Mouse (Mus musculus) G1E (cell line): ENCODE data around the gene Cacng8. TPM values are rescaled to one million over a fixed set of nuclear protein-coding genes. Genes with fewer than 3 reads are reported as not detected.

Experiments
- ATAC-seq: 2 replicates; pipeline ENCODE4 v1.8.0; 2016; ENCODE audit warnings: mild to moderate bottlenecking; ENCODE audit not compliant: insufficient number of reproducible peaks, poor library complexity, low FRiP score, severe bottlenecking; ENCODE audit errors: extremely low read depth
- DNase-seq: peaks from one replicate; pipeline ENCODE4 v3.0.0; 2012; ENCODE audit warnings: low spot score
- H3K27me3 ChIP-seq: 2 replicates; pipeline ENCODE4 v1.6.1; 2012; ENCODE audit warnings: mild to moderate bottlenecking, low read length, inconsistent platforms; ENCODE audit not compliant: insufficient read depth
- H3K36me3 ChIP-seq: replicated peaks from 2 replicates; pipeline ENCODE3; 2012; ENCODE audit warnings: mild to moderate bottlenecking, inconsistent platforms
- H3K4me1 ChIP-seq: 2 replicates; pipeline ENCODE4 v1.6.1; 2012; ENCODE audit warnings: low read depth, low read length, inconsistent platforms, mixed read lengths; ENCODE audit not compliant: insufficient read depth
- H3K4me3 ChIP-seq: 2 replicates; pipeline ENCODE4 v1.5.1; 2012; ENCODE audit warnings: low read depth, mild to moderate bottlenecking, inconsistent platforms, low read length, moderate library complexity, mixed read lengths
- H3K9me3 ChIP-seq: replicated peaks from 2 replicates; pipeline ENCODE4 v1.6.1; 2012; ENCODE audit warnings: inconsistent platforms
- CTCF ChIP-seq: IDR thresholded peaks from 2 replicates; pipeline ENCODE4 v1.5.1; 2012; ENCODE audit warnings: low read depth, low read length, inconsistent platforms, mixed read lengths
- GATA1 ChIP-seq: IDR thresholded peaks from 2 replicates; pipeline ENCODE4 v1.6.1; 2012; ENCODE audit warnings: borderline replicate concordance, low read length, inconsistent platforms, mixed read lengths
- GATA2 ChIP-seq: IDR thresholded peaks from 2 replicates; pipeline ENCODE4 v1.6.1; 2012; ENCODE audit warnings: low read depth, low read length, inconsistent platforms, borderline replicate concordance
- POLR2AphosphoS5 ChIP-seq: IDR thresholded peaks from 2 replicates; pipeline ENCODE4 v1.6.1; 2012; ENCODE audit warnings: low read depth, low read length, inconsistent platforms; ENCODE audit not compliant: insufficient replicate concordance
- TAL1 ChIP-seq: conservative IDR thresholded peaks from 2 replicates; pipeline ENCODE4 v1.6.1; 2012; ENCODE audit warnings: low read depth, low read length, inconsistent platforms, mixed read lengths
- polyA plus RNA-seq: library from polyadenylated mRNA; stranded (reverse); fragments of >175 nt; gene quantifications from 2 replicates; pipeline ENCODE4 v1.2.3, GENCODE M21; 2012
- total RNA-seq, 2 experiments: library from RNA; stranded (forward) in 1 of 2; stranded (reverse) in 1 of 2; fragments of 200-1000 nt in 1 of 2; fragments of >200 nt in 1 of 2; fragmentation: Nextera tagmentation in 1 of 2; gene quantifications; 2 replicates each; pipeline ENCODE4 v1.2.3; 2014 to 2017

Cacng8 gene
- total and polyA plus RNA-seq, 3 experiments = not detected

DNA sequence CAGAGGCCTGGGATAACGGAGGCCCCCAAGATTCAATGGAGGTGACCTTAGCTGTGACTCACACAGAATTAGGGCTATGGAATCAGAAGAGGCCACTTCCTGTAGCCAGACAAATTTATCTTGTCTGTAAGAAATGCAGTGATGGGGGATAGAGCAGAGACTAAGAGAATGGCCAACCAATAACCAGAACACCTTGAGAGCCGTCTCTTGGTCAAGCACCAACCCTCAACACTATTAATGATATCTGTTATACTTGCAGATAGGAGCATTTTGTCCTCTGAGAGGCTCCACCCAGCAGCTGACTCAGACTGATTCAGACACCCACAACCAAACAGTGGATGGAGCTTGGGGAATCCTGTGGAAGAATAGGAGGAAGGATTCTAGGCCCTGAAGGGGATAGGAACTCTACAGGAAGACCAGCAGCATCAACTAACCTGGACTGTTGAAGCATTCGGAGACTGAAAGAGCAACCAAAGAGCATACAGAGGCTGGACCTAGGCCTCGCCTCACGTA lies 5.6 kb upstream of the Cacng8 start:
- no peak for TF ChIP-seq GATA1
- no peak for TF ChIP-seq GATA2
- no peak for TF ChIP-seq POLR2AphosphoS5
- no peak for TF ChIP-seq CTCF
- no peak for TF ChIP-seq TAL1
- Histone ChIP-seq H3K27me3 (no peaks in the 10 kb centered on the region), H3K9me3 (no peaks in the 10 kb centered on the region), H3K4me3 (no peak overlapping the region), H3K4me1 (no peaks in the 10 kb centered on the region), H3K36me3 (no peaks in the 10 kb centered on the region)
- DNase-seq (no peak), ATAC-seq (no peak)

DNA sequence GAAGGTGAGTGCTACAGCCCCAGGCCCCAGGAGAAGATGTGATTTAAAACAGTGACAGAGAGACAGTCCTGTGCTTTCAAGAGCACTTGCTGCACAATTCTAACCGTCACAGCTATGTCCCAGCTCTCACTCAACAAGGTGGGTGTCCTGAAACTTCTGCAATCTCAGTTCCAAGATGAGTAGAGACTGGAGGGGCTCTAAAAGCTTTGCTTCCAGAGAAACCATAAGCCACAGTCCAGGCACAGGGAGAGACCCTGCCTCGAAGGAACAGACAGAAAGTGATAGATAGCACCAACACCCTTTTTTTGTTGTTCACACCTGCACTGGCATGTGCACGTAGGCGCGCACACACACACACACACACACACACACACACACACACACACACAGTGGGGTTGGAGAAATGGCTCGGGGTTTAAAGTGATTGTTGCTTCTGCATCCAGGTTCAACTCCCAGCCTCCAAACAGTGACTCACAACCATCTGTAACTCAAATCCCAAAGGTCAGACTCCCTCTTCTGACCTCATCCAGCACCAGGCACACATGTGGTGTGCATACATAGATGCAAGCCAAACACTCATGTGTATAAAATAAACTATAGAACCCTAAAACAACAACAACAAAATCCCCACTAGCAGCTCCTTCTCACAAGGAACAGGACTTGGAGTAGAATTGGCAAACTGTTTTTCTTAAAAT lies 4.3 kb upstream of the Cacng8 start:
- Histone ChIP-seq H3K4me1 (no peaks in the 10 kb centered on the region), H3K27me3 (no peaks in the 10 kb centered on the region), H3K36me3 (no peaks in the 10 kb centered on the region), H3K9me3 (no peaks in the 10 kb centered on the region), H3K4me3 (no peak overlapping the region)
- ATAC-seq (no peak), DNase-seq (no peak)
- no peak for TF ChIP-seq GATA1
- no peak for TF ChIP-seq CTCF
- no peak for TF ChIP-seq POLR2AphosphoS5
- TF ChIP-seq GATA2 = no peak
- TF ChIP-seq TAL1 = no peak

GRCm38 (mm10) chr7:3387761-3388160 lies 2.7 kb upstream of the Cacng8 start:
- DNase-seq (no peak), ATAC-seq (no peak)
- H3K36me3 ChIP-seq = no peaks in the 10 kb centered on the region
- H3K4me3 ChIP-seq = no peak overlapping the region
- H3K9me3 ChIP-seq = no peaks in the 10 kb centered on the region
- H3K27me3 ChIP-seq = no peaks in the 10 kb centered on the region
- no peaks in the 10 kb centered on the region for H3K4me1 ChIP-seq
- no peak for TF ChIP-seq POLR2AphosphoS5
- no peak for TF ChIP-seq TAL1
- no peak for TF ChIP-seq GATA1
- no peak for TF ChIP-seq CTCF
- TF ChIP-seq GATA2 = no peak

DNA sequence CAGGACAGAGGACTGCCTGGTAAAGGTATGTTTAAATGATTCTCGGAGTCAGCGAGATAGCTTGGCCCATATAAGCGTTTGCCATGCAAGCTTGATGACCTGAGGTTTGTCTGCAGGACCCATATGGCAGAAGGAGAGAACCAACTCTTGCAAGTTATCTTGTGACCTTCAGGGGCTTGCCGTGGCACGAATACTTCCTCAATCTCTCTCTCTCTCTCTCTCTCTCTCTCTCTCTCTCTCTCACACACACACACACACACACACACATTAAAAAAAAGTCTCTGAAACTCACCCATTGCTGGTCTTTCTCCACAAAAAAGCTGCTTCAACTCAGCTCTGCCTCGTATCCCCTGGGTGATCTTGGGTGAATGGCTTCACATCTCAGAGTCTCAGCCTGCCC lies 1.6 kb upstream of the Cacng8 start:
- H3K4me1 ChIP-seq = no peaks in the 10 kb centered on the region
- no peak for ATAC-seq
- H3K36me3 ChIP-seq = no peaks in the 10 kb centered on the region
- H3K9me3 ChIP-seq = no peaks in the 10 kb centered on the region
- H3K4me3 ChIP-seq = no peak overlapping the region
- DNase-seq = no peak
- TF ChIP-seq POLR2AphosphoS5 (no peak), CTCF (no peak), GATA2 (no peak), GATA1 (no peak)
- H3K27me3 ChIP-seq = no peaks in the 10 kb centered on the region

DNA sequence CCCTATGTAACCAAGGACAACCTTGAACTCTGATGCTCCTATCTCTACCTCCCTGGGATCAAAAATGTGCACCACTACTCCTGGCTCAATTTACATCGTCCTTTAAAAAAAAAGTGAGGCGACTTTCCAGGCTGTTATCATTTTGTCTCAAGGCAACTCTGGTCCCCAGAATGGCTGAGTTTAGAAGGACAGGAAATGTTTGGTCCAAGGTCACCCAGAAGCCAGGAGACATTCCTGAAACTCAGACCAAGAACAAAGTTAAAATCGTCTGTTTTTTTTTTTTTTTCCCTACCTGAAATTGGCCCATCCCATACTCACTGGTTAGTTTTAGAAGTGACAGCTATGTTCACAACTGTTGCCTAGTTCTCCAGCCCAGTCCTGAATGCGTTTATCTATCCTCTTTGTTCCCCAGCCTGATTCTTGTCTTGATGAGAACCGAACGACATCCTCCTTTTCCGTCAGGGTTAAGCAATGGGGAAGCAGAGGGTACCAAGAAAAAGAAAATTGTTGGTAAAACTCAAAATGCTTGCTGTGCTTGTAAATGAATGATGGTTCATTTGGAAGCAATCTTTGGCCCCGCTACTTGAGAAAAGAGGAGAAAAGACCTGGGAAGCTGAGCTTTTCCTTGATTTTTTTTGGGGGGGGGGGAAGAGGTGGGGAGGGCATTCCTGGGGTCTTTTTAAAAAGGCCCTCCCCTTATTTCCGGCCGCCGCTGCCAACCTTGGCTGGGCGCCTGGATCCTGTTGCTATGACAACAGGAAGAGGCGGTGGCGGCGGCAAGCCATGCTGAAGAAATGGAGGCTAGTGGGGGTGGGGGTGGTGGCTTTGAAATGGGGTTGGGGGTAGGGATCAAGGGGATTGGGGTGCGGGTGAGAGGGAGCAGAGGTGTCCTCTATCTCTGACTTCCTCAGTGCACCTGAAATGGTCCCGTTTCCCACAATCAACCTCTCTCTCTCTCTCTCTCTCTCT lies 755 bp upstream of the Cacng8 start:
- no peak for DNase-seq
- Histone ChIP-seq H3K4me3 (no peak overlapping the region), H3K9me3 (no peaks in the 10 kb centered on the region), H3K36me3 (no peaks in the 10 kb centered on the region), H3K4me1 (no peaks in the 10 kb centered on the region), H3K27me3 (no peaks in the 10 kb centered on the region)
- no peak for ATAC-seq
- no peak for TF ChIP-seq GATA1
- no peak for TF ChIP-seq GATA2
- no peak for TF ChIP-seq CTCF
- TF ChIP-seq TAL1 = no peak
- TF ChIP-seq POLR2AphosphoS5 = no peak

DNA sequence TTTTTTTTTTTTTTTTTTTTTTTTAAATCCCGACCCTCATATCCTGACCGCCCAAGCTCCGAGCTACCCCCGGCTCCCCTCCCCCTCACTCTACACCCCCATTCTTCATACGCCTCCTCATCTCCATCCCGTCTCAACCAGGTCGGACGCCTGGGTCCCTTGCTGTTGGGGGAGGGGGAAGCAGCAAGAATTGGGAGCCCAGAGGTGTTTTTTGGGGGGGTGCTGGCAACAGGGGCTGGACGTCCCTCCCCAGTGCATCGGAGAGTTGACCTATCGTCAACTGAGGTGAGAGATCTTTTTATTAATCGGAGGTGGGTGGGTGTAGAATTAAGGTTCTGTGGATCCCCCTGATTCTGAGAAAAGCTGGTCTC lies 583 bp downstream of the Cacng8 start:
- TF ChIP-seq GATA1 = no peak
- no peak for TF ChIP-seq POLR2AphosphoS5
- no peak for TF ChIP-seq CTCF
- TF ChIP-seq GATA2 = no peak
- TF ChIP-seq TAL1 = no peak
- H3K36me3 ChIP-seq = no peaks in the 10 kb centered on the region
- no peaks in the 10 kb centered on the region for H3K4me1 ChIP-seq
- ATAC-seq (no peak), DNase-seq (no peak)
- no peaks in the 10 kb centered on the region for H3K27me3 ChIP-seq
- H3K4me3 ChIP-seq = no peak overlapping the region
- no peaks in the 10 kb centered on the region for H3K9me3 ChIP-seq
